Mouse (Mus musculus): ENCODE results near the gene Ap4m1.

DNA sequence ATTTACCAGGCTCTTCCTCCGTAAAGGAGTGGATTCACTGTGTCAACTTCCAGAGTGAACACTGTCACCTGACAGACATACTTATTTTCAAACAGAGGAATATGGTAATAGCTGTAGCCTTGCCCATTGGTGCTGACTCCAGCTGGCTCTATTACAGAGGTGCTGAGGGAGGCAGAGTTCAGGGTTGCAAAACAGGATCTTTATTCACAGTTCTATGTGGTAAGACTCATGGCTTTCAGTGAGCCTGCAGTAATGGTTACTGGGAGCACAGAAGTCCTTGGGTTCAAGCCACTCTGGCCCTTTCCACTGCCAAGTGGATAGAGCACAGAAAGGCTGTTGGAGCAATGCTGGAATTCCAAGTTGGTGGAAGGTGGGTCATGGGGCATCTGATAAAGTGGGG lies 35.5 kb downstream of the Ap4m1 start:
- no peak for TF ChIP-seq CTCF (IDR thresholded peaks at IDR 0.05; ENCODE audit: low read depth)
- TF ChIP-seq EP300 (IDR thresholded peaks at IDR 0.05; ENCODE audit: low read depth): no peak
